Mouse (Mus musculus): ENCODE data around the gene Ccdc97. TPM values are rescaled to one million over a fixed set of nuclear protein-coding genes. Genes with fewer than 3 reads are reported as not detected.
A peak's percentile ranks its signal among the peaks of the same experiment; 100 is the strongest.

The Ccdc97 gene
- total RNA-seq (2021): 10 to 100 TPM; 47.0 to 50.7 TPM
- long read RNA-seq, experiment 1, transcript Ccdc97-201 (5 exons, 3,032 nt): major isoform, 26 of 42 reads
- long read RNA-seq, experiment 1, partial matches to known transcripts: 0 of 42 reads
- long read RNA-seq, experiment 1, other reads (novel, unspliced or antisense): 16 of 42 reads
- long read RNA-seq, experiment 2, transcript Ccdc97-201 (5 exons, 3,032 nt): major isoform, 18 of 31 reads
- long read RNA-seq, experiment 2, partial matches to known transcripts: 0 of 31 reads
- long read RNA-seq, experiment 2, other reads (novel, unspliced or antisense): 13 of 31 reads

DNA sequence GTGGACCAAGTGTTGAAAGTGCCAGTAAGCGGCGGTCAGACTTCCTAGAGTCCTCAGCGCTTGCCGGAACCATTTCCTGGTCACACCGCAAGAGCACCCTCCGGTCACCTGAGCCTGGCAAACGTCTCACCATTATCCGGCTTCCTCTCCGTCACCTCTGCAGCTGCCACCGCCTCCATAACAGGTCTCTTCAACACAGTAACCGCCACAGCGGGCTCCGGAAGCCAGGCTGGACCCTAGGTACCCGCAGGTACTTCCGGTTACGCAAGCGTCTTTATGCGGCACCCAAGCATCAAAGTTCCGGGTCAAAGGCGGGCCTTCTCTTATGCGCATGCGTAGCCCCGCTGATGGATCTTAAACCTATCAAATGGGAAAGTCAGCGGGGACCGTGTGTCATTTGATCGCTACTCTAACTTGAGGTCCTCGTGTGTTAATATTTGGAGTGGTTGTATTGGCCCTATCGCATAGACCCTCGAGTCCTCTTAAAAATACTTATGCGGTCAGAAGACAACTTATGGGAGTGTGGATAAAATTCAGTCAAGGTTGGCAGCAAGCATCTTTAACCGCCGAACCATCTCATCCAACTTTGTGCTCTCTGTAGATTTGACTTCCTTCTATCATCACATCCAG lies at the start of gene Ccdc97:
TSS of gene Ccdc97 (minus strand) at position 301 of the 630 bp plus-strand sequence.
- intact Hi-C loops (cut with DNase I): no loop called here
- DNase-seq: peak; percentile 91 to 92

DNA sequence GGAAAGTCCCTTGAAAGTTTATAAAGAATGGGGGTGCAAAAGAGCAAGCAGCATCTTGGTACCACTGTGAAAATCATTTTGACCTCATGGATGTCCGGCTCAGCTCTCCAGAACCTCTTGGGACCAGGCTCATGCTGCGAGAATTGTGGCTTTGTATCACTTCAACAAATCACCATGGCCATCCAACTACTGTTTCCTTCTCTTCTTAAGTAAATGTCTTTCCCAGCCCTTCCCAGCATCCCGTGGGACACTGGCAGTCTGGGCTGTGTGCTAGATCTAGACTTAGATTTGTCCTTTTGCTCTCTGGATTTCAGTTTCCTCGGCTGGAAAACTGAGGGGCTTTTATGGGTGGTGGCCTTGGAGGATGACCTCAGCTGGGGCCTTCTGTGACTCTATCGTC lies 49.3 kb upstream of the Ccdc97 start:
- no peak for DNase-seq
- intact Hi-C loops (cut with DNase I): no loop called here

DNA sequence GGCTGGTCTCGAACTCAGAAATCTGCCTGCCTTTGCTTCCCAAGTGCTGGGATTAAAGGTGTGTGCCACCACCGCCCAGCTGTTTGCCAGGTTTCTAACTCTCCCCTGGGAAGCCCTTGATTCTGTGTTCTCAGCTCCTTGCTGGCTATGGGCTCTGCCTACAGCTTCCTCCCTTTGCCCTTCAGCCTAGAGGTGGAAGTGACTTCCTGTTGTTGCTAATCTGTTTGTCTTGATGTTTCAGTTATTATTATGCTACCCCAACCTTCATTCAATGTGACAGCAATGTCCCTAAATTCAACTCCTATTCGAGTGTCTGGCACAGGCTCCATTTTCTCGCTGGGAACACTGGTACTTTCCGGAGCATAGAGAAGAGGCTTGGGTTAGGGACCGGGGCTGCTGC lies 47.2 kb upstream of the Ccdc97 start:
- intact Hi-C loops (cut with DNase I): no loop called here
- no peak for DNase-seq

DNA sequence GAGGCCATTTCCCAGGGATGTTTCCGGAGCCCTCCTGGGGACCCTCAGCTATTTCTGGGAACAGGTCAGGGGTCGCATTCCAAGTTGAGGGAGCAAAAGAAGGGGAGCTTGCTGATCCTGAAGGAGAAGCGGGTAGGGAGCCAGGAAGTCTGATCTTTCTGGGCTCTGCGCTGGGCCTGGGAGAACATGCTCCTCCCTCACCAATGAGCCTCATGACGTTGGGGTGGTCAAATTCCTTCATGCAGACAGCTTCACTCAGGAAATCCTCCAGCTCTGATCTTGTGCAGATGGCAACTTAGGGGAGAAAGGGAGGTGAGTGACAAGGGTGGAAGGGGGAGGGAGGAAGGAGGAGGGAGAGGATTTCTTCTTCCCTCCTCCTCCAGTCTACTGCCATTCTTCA lies 45.3 kb upstream of the Ccdc97 start:
- intact Hi-C loops (cut with DNase I): no loop called here
- DNase-seq: peak in 1 of 2 experiments; percentile 16

DNA sequence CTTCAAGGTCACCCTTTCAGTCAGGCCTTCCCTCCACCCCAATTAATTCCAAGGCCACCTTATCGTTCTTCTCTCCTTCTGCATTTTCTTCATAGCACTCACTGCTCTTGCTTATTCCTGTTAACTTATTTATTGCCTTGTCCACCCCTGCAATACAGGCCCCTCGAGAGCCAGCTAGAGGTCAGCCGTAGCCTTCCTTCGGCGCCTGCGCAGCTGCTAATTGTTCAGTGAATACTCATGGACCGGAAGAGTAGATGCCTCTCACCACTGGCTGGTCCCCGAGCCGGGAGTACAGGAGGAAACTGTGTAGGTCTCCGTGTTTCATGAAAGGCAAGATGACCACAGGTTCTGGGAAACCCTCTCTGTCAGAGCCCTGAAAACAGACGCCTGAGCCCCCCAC lies 44.8 kb upstream of the Ccdc97 start:
- intact Hi-C loops (cut with DNase I): loop anchor here (2.0 kb wide), 1 partner anchor 17 kb away; no protein-coding TSS in a partner anchor
- peak in 1 of 2 experiments; percentile 31 for DNase-seq

DNA sequence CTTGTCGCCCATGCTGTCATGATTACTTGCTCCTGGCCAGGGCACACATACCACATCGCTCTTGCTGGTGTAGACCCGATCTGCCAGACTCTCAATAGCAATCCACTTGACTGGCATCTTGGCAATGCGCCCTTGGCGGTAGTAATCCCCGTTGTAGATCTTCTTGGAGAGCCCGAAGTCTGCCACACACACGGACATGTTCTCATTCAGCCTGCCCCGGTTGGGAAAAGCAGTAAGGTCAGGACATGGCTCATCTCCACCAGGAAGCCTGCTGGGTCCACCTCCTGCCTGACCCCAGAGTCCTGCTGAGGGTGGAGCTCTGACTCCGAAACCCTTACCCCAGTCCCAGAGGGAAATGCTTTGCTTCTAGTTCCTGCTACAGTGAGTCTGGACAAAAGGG lies 42.5 kb upstream of the Ccdc97 start:
- peak; percentile 52 to 54 for DNase-seq
- intact Hi-C loops (cut with DNase I): no loop called here

DNA sequence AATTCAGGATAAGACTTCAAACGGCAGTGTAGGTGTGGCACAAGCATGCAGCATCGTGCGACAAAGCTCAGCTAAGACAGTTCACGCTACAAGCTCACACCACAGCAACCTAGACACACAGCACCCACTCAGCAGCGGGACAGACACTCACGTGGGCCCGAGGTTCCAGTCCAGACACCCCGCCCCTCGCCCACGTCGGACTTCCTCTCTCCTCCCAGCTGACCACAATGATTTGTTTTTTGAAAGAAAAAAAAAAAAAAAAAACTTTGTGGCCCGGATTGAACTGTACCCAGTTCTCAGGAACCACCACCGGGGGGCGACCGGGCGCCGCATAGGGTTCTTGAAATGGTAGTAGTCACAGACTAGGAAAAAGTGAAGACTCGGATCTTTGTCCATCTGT lies 37.1 kb upstream of the Ccdc97 start:
- intact Hi-C loops (cut with DNase I): loop anchor here (1.0 kb wide), 1 partner anchor 49 kb away; no protein-coding TSS in a partner anchor
- DNase-seq: peak; percentile 91

DNA sequence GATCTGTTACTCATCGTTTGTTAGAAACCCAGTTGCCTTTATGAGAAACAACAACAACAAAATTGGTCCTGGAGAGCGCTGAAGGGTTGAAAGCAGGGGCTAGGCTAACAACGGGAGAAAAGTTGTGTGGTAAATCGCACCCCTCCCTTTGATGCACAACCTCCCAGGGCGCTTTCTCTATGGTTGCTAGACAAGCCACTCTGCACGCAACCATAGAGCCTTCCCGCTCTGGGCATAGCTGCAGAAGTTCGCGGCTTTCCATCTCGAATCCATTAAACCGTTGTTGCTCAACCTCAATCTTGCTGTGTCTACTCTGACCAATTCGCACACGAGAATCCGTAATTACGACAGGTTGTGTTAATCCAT lies 36.6 kb upstream of the Ccdc97 start:
- peak; percentile 55 to 68 for DNase-seq
- intact Hi-C loops (cut with DNase I): loop anchor here (2.0 kb wide), 1 partner anchor 67 kb away; no protein-coding TSS in a partner anchor

DNA sequence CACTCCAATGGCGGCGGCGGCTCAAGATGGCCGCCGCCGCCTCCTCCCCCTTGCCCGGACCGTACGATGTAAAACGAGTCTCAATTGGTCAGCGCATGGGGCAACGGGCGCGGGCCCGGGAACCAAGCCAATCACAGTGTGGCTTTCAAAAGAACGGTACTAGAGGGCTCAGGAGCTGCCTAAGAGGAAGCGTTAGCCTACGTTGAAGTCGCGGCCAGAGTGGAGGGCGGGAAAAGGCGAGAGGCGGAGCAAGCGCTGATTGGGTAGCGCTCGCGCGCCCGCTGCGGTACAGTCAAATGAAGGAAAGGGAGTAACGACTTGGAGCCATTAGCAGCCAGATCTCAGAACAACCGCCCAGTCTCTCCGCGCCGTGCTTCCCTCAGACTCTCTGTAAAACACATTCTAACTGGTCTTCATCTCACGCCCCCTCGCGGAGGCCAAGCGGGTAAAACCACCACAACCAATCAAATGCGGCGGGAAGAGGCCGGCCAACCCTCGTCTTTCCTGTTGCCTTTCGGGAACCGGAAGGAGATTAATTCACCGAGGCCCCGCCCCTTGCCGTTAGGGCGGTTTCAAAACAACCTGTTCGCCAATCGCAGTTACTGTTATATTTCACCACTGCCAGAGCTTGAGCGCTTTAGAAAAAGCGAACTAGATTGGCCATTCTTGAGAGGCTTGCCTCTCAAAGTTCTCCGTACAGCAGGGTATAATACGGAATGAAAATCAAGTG lies 36.0 kb upstream of the Ccdc97 start, which contains the start of gene Hnrnpul1:
TSS of gene Hnrnpul1 (minus strand) at position 20 of the 730 bp plus-strand sequence.
- intact Hi-C loops (cut with DNase I): loop anchor here (2.0 to 5.0 kb wide), 2 partner anchors 66 to 128 kb away; partner anchors contain the start of gene B3gnt8
- DNase-seq: peak; percentile 98 to 99

DNA sequence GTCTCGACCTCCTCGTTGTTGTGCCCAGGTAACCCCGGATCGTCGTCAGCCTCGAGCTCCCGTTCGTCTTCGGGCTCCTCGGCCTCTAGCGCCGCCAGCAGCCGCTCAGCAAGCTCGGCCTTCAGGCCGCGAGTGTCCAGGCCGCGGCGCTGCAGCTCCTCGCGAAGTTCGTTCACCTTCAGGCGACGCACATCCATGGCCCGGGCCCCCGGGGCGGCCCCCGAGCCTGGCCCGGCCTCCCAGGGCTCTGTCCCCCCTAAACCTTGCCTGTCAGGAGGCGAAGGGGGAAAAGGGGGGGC lies 35.5 kb upstream of the Ccdc97 start:
- DNase-seq: no peak
- intact Hi-C loops (cut with DNase I): loop anchor here (2.0 to 5.0 kb wide), 2 partner anchors 66 to 127 kb away; partner anchors contain the start of gene B3gnt8

DNA sequence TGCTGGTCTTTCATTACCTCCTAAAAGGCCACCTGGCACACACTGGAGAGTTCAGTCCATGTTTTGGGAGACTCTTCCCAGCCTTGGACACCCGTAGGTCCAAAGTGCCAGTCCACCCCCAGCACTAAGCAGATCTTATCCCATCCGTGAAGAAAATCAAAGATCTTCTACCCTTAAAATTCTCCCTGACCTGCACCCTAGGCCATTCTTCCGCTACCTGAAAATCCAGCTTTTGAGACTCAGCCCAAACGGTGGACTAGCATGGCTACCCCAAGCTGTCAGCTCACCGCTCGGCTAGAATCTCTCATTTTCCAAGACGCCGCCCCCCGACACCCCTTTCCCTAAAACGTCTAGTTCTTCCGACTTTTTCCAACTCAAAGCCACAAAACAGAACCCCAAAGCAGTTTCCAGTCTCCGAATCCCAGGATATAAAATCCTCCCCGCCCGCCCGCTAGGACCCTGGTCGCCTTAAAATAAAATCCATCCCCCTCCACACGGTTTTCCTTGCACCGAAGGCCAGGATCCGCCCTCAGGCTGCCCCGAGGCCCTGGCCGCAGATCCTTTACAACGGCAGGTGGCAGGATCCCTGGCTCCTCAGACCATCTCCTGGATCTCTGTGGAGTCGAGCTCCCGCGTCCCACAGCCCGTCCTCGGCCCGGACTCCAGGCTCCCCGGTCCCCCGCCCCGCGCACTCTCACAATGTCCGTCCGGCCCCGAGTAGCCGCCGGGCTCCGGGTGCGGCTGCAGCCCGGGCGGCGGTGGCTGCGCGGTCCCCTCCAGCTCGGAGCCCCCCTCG lies 35.0 kb upstream of the Ccdc97 start:
- DNase-seq: peak in 1 of 2 experiments; percentile 60
- intact Hi-C loops (cut with DNase I): loop anchor here (2.0 to 5.0 kb wide), 3 partner anchors 29 to 127 kb away; partner anchors contain the start of gene B3gnt8

DNA sequence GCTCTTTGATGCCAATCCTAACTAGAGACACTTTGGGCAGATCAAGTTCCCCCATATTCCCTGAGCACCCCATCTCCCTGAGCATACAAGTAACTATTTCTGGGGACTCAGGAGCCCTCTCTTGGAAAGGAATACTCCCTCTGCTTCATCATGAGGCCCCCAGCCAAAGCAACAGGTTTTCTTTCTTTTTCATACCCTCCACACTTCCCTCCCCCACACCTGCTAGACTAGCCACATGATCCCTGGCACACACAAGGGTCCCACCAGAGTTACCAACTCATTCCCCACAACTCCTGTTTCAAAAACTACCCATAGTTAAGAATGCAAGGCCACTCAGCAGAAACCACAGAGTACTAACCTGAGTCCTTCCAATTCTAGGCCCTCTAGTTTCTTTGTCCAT lies 34.2 kb upstream of the Ccdc97 start:
- no peak for DNase-seq
- intact Hi-C loops (cut with DNase I): loop anchor here (2.0 to 5.0 kb wide), 2 partner anchors 28 to 126 kb away; partner anchors contain the start of gene B3gnt8

DNA sequence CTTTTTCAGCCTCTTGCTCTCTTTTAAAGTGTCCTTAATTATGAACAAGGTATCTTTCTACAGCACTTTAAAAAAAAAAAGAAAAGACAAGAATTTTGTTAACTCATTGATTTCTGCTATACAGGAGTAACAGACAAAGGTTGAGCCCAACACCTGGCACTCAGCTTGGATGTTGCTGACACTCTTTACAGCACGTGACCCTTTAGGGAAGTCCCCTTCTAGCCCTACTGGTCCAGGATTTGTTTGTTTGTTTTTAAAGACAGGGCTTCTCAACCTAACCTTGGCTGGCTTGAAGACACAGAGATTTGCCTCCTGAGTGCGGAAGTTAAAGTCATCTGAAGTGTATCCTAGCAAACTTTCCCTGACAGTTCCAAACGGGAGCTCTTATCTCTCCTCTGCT lies 28.0 kb upstream of the Ccdc97 start:
- no peak for DNase-seq
- intact Hi-C loops (cut with DNase I): no loop called here

DNA sequence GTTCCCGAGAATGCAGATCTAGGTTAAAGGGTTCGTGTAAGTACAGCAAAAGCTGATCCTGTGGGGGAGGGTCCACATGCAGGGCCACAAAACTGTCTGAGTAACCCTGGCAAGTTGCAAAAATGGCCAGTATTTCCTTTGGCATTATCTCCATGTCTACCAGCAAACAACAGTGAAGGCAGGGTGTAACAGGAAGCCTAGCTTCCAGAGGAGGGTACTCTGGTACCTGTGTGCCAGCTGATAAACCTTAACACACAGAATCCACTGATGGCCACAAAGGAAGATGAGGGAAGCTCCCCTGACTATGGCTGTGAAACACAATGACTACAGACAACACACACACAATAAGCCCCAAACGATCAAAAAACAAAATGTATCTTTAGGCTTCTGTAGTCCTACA lies 19.4 kb upstream of the Ccdc97 start:
- intact Hi-C loops (cut with DNase I): no loop called here
- DNase-seq: no peak

DNA sequence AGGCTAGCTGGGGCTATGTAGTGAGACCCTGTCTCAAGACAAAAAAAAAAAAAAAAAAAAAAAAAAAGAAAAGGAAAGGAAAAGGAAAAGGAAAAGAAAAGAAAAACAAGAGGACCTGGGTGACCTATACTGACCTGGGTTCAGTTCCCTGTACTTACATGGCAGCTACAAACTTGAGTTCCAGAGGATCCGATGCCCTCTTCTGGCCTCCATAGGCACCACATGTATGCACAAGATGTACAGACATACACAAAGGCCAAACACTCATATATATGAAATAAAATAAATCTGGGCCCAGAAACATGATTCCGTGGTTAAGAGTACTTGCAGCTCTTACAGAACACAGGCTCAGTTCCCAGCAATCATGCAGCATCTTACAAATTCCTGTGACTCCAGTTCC lies 18.0 kb upstream of the Ccdc97 start:
- intact Hi-C loops (cut with DNase I): no loop called here
- no peak for DNase-seq

DNA sequence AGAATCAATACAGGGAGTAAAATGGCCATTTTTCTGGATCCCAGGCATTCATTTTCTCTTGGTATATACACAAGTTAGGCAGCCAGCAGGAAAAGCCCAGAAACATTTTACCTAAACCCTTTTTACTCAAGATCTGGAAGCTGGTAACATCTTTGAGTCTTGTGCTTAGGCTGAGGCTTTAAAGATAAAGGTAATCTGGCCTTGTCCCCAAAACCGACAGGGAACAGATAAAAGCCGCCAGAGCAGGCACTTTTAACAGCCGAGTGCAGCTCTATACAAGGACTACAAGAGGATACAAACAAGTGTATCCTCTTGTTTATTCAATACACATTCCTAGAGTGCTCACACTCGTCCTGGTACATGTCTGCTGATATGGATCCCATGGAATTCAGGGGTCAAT lies 16.1 kb upstream of the Ccdc97 start:
- intact Hi-C loops (cut with DNase I): no loop called here

DNA sequence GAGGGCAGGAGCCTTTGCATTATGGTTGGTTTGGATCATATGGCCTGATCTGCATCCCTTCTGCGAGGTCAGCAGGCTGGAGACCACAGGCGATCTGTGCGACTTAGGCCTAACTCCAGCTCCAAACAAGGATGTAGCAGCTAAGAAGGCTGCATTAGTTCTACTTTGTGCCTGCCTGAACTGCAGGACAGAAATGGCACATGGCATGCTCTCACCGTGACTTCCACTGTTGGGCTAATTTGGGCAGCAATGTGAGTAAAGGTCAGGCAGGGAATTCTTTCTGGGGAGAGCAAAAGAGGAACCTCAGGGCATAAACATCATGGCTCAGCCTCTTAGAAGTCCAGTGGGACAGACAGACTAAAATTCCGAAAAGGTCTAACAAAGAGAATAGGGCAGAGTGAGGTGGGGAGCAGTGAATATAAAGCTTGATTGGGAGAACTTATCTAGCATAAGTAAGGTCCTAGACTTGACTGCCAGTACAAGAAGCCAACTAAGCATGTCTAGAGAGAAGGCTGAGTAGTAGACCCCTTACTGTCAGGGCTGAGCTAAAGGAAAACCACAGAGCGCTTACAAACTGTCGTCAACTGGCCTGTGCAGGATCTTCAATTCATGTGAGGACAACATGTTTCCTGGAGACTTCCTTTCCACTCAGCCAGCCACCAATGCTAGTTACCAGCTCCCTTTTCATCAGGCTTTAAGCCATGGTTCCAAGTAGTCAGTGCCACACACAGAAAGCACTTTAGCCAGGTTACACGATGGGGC lies 12.6 kb upstream of the Ccdc97 start:
- no peak for DNase-seq
- intact Hi-C loops (cut with DNase I): no loop called here

More for the DNA sequence above, 16.1 kb upstream of the Ccdc97 start:
- DNase-seq: no peak

DNA sequence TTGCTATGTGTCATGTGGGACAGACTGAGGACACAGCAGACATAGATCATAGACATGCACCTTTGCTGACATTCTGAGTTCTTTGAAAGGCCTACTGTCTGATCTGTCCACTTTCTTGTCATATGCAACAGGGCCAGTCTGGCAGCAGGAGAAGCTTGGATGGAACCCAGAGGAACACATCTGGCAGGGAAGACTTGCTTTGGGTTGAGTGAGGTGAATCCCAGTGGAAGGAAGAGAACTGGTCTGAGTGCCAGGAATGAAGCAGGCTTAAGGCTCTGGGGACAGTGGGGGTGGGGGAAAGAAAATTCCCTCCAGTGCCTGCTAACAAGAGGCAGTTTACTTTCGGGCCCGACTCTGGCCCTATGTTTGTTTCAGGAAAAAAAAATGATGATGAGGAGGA lies 11.0 kb upstream of the Ccdc97 start:
- intact Hi-C loops (cut with DNase I): no loop called here
- DNase-seq: peak; percentile 56 to 76

DNA sequence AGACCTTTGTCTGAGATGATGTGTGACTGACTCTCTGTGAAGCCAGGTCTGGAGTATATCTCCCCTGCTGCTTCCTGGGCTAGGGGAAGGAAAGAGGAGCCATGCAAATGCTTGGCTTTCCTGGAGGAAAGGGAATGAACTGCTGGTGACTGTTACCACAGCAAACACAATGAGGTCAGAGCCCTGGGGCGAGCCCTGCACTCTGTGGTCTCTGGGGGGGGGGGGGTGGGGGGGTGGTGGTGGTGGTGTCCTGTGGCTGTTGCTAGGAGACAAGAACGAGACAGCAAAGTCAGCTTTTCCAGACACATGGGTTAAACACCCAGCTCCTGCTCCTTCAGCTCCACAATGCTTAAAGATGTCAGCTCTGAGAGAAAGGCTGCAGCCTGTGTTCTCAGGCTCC lies 10.5 kb upstream of the Ccdc97 start:
- no peak for DNase-seq
- intact Hi-C loops (cut with DNase I): no loop called here

DNA sequence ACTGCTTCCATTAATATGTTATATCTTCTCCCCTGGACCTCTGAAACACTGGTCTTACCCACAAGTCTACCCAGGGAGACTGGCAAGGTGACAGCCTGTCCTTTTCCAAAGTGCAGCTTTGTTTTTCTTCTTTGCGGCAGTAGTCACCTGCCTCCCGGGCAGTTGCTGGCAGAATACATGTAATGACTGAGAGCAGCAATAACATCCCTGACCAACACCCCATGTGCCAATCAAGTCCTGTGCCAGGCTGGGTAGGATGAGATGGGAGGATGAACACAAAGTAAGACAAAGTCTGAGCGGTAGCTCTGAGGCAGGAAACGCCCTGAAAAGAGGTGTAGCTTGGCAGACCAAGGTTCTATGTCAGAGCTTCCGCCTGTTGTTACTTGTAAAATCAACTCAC lies 8.9 kb upstream of the Ccdc97 start:
- DNase-seq: no peak
- intact Hi-C loops (cut with DNase I): no loop called here
